Mouse (Mus musculus) liver, embryonic 16.5 days (tissue): ENCODE results near the gene Brf1. TPM values are rescaled to one million over a fixed set of nuclear protein-coding genes. Genes with fewer than 3 reads are reported as not detected.

Experiments
- ATAC-seq: fragments of 200-750 bp; cut with Nextera tagmentation; 2 replicates; pipeline ENCODE4 v1.8.0; 2017; ENCODE audit warnings: low read depth, mild to moderate bottlenecking, moderate number of reproducible peaks, moderate library complexity
- H3K27ac ChIP-seq: fragments of 300-500 bp; sonication (generic); 2 replicates; pipeline ENCODE4 v1.5.1; 2014; ENCODE audit warnings: mild to moderate bottlenecking, low read length
- H3K27me3 ChIP-seq: fragments of 300-500 bp; sonication (generic); 2 replicates; pipeline ENCODE4 v1.6.1; 2014; ENCODE audit warnings: low read depth, low read length, mixed read lengths; ENCODE audit not compliant: control insufficient read depth, insufficient read depth
- H3K36me3 ChIP-seq: fragments of 300-500 bp; sonication (generic); 2 replicates; pipeline ENCODE4 v1.6.1; 2014; ENCODE audit warnings: mild to moderate bottlenecking; ENCODE audit not compliant: control insufficient read depth, insufficient read depth
- H3K4me1 ChIP-seq: fragments of 300-500 bp; sonication (generic); 2 replicates; pipeline ENCODE4 v1.6.1; 2014; ENCODE audit warnings: low read depth, low read length, mixed read lengths; ENCODE audit not compliant: control insufficient read depth
- H3K4me2 ChIP-seq: fragments of 300-500 bp; sonication (generic); 2 replicates; pipeline ENCODE4 v1.6.1; 2014; ENCODE audit warnings: low read depth, low read length, mixed read lengths
- H3K4me3 ChIP-seq: fragments of 300-500 bp; sonication (generic); 2 replicates; pipeline ENCODE4 v1.5.1; 2014; ENCODE audit warnings: low read depth, mild to moderate bottlenecking, low read length
- H3K9ac ChIP-seq: fragments of 300-500 bp; sonication (generic); 2 replicates; pipeline ENCODE4 v1.6.1; 2014; ENCODE audit warnings: low read depth, low read length
- H3K9me3 ChIP-seq: fragments of 300-500 bp; sonication (generic); replicated peaks from 2 replicates; pipeline ENCODE4 v1.6.1; 2016; ENCODE audit warnings: low read length; ENCODE audit not compliant: control insufficient read depth
- WGBS: fragments of 180-500 bp; shearing (Covaris S2); extraction: QIAGEN DNeasy Blood & Tissue Kit; methylation state at CpG from one replicate; pipeline ENCODE4 v1.1.7; 2014; ENCODE audit not compliant: insufficient replicate concordance; 5-methylcytosine and 5-hydroxymethylcytosine counted together
- microRNA-seq: library from miRNA; unstranded; fragments of <30 nt; microRNA quantifications from one replicate; pipeline ENCODE4, GENCODE M21; 2016
- polyA plus RNA-seq: library from polyadenylated mRNA; unstranded; fragments of >200 nt; fragmentation: Nextera tagmentation; extraction: Ambion mirVana; gene quantifications from 2 replicates; pipeline ENCODE4 v1.2.1, GENCODE M21; 2015

Gene Brf1
- polyA plus RNA-seq, 1 experiment from 2014 or later, result 25.7 TPM

DNA sequence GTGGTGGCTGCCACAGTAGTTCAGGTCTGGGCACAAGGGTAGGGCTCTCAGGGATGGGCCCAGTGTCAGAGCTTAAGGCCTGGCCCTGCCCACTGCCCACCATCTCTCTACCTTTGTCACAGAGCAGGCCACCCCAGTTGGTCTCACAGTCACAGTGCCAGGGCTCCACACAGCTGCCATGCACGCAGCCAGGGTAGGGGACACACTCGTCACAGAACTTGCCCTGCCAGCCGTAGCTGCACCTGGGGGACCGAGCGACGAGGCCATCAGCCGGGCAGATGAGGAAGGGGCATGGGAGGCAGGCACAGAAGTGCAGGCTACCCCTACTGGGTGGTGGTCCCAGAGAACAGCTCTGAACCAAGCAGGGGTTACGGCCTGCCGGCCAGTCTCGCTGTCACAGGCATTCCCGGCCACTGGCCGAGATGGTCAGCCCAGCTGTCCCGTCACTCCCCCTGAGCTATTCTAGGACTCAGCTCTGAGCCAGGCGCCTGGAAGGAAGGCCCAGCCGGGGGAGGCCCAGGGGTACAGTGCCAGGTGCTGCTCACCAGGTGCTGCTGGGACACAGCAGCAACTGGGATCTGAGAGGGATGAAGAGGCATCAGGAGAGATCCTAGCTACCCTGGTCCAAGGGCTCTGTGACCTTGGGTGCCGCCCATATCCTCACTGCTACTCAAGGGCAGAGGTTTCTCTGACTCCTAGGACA is 83.7 kb downstream of the Brf1 start:
- Histone ChIP-seq H3K27ac (no peak overlapping the region), H3K4me3 (no peak overlapping the region), H3K36me3 (no peaks in the 10 kb centered on the region), H3K9me3 (no peaks in the 10 kb centered on the region), H3K9ac (no peak overlapping the region), H3K4me2 (no peak overlapping the region), H3K4me1 (no peaks in the 10 kb centered on the region), H3K27me3 (no peaks in the 10 kb centered on the region)
- ATAC-seq, result no peak
- 73% methylated on average over 16 of the region's 16 CpGs for WGBS

DNA sequence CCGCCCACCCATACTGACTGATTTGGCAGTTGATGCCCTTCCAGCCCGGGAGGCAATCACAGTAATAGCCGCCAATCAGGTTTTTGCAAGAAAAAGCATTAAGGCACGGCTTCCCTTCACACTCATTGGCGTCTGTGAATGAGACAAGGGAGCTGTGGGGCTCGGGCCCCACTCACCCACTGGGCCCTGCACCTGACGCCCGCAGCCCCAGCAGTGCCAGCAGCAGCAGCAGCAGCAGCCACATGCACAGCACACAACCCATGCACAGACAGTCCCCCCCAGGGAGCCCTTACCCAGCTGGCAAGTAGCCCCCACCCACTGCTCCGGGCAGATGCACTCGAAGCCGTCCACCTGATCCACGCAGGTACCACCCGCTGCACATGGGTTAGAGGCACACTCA is 84.9 kb downstream of the Brf1 start:
- H3K9ac ChIP-seq, result no peak overlapping the region
- 66% methylated on average over 13 of the region's 13 CpGs for WGBS
- no peaks in the 10 kb centered on the region for H3K36me3 ChIP-seq
- no peak overlapping the region for H3K4me2 ChIP-seq
- H3K4me3 ChIP-seq, result no peak overlapping the region
- no peaks in the 10 kb centered on the region for H3K27me3 ChIP-seq
- no peak for ATAC-seq
- H3K9me3 ChIP-seq, result no peaks in the 10 kb centered on the region
- no peaks in the 10 kb centered on the region for H3K4me1 ChIP-seq
- H3K27ac ChIP-seq, result no peak overlapping the region

DNA sequence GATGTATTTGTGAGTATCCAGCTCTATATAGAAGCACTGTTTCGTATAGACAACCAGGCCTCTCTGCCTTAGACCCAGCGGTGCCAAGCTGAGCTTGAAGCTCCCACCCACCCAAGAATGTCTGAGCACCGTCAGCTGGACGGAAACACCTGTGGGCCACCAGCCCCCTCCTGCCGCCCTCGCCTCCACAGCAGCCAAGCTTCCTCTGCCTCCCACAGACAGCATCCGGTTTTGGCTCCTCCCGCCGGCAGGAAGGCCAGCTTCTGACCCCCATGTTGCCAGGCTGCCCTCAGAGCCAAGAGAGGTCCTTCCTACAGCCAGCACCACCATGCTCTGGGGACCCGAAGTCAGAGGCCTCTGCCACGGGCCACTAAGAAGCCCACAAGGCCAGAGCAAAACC is 86.0 kb downstream of the Brf1 start:
- H3K27me3 ChIP-seq, result no peaks in the 10 kb centered on the region
- H3K36me3 ChIP-seq, result no peaks in the 10 kb centered on the region
- H3K9me3 ChIP-seq, result no peaks in the 10 kb centered on the region
- no peak overlapping the region for H3K9ac ChIP-seq
- H3K4me2 ChIP-seq, result no peak overlapping the region
- ATAC-seq, result no peak
- no peak overlapping the region for H3K27ac ChIP-seq
- 68% methylated on average over 11 of the region's 11 CpGs for WGBS
- no peak overlapping the region for H3K4me3 ChIP-seq
- H3K4me1 ChIP-seq, result no peaks in the 10 kb centered on the region

DNA sequence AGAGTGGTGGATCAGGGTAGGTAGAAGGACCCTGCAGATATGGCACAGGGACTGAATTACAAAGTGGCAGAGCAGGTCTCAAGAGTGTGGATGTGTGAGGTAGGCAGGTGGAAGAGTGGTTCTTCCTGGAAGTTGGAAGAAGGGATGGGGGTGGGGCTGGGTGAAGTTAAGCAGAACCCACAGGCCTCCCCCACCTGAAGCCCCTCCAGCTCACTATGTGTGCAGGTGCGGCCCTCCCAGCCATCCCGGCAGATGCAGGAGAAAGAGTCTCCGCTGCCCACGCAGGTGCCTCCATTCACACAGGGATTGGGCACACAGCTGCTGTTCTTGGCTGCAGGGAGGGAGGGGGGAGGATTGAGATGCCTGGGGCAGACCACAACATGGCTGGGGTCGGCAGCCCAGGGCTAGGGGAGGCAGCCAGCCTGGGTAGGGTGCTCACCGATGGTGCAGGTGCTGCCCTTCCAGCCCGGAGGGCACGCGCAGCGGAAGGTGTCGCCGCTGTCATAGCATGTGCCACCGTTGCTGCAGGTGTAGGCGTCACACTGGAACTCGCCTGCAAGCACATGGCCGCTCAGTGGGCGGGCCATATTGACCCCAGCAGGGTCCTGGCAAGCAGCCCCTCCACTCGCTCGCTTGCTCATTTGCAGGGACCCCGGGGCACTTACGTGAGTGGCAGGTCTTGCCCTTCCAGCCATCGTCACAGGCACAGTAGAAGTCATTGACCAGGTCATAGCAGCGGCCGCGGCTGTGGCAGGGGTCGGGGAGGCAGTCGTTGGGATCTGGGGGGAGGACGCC is 87.4 kb downstream of the Brf1 start:
- H3K27me3 ChIP-seq, result no peaks in the 10 kb centered on the region
- H3K9me3 ChIP-seq, result no peaks in the 10 kb centered on the region
- no peak overlapping the region for H3K9ac ChIP-seq
- no peaks in the 10 kb centered on the region for H3K4me1 ChIP-seq
- no peaks in the 10 kb centered on the region for H3K36me3 ChIP-seq
- 85% methylated on average over 28 of the region's 28 CpGs for WGBS
- ATAC-seq, result no peak
- H3K27ac ChIP-seq, result no peak overlapping the region
- no peak overlapping the region for H3K4me2 ChIP-seq
- H3K4me3 ChIP-seq, result no peak overlapping the region

DNA sequence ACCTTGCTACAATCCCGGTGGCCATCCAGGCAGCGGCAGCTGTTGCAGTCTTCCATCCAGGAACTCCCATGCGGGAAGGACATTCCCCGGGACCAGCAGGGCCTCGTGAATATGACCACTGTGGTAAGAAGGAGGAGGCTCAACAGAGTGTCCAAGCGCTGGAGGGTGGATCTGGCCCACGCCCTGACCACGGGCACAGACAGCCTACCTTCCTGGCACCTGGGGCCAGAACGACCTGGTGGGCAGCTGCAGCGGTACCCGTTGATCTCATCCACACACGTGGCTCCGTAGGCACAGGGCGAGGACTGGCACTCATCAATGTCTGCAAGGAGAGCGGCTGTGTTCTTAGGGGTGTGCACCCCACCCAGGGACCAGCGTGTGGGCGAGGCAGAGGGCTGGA is 88.8 kb downstream of the Brf1 start:
- no peaks in the 10 kb centered on the region for H3K9me3 ChIP-seq
- H3K4me2 ChIP-seq, result no peak overlapping the region
- H3K27me3 ChIP-seq, result no peaks in the 10 kb centered on the region
- H3K36me3 ChIP-seq, result no peaks in the 10 kb centered on the region
- H3K4me1 ChIP-seq, result no peaks in the 10 kb centered on the region
- no peak for ATAC-seq
- H3K27ac ChIP-seq, result no peak overlapping the region
- H3K4me3 ChIP-seq, result no peak overlapping the region
- WGBS, result 69% methylated on average over 17 of the region's 17 CpGs
- no peak overlapping the region for H3K9ac ChIP-seq

Small RNAs within 50 kb of the gene (microRNA-seq; reads per million reads assigned to microRNA genes)
- gene Mir6941, result not detected

Other genes starting within 250 kb of the Brf1 start
- gene Pld4, start 240.0 kb downstream of the Brf1 start, polyA plus RNA-seq, result 19.4 and 20.3 TPM in 2 replicates
- 0.08 and 0.26 TPM in 2 replicates for gene Ahnak2, start 198.0 kb downstream of the Brf1 start, polyA plus RNA-seq
- 0.34 and 0.39 TPM in 2 replicates for gene Clba1, start 191.8 kb downstream of the Brf1 start, polyA plus RNA-seq
- 48.9 and 61.7 TPM in 2 replicates for gene Cdca4, start 171.3 kb downstream of the Brf1 start, polyA plus RNA-seq
- 0.38 and 0.40 TPM in 2 replicates for gene Gpr132, start 132.5 kb downstream of the Brf1 start, polyA plus RNA-seq
- gene Jag2, start 70.9 kb downstream of the Brf1 start, polyA plus RNA-seq, result 0.21 and 0.34 TPM in 2 replicates
- gene Nudt14, start 58.6 kb downstream of the Brf1 start, polyA plus RNA-seq, result 12.1 and 13.3 TPM in 2 replicates
- 4.5 and 4.9 TPM in 2 replicates for gene Btbd6, start 24.2 kb downstream of the Brf1 start, polyA plus RNA-seq
- gene Pacs2, start 13.8 kb upstream of the Brf1 start, polyA plus RNA-seq, result 4.3 and 5.8 TPM in 2 replicates
- gene Tex22, start 73.8 kb upstream of the Brf1 start, polyA plus RNA-seq, result not detected in 2 replicates
- gene Mta1, start 97.6 kb upstream of the Brf1 start, polyA plus RNA-seq, result 3.4 and 3.5 TPM in 2 replicates
- 41.6 and 43.8 TPM in 2 replicates for gene Crip2, start 139.5 kb upstream of the Brf1 start, polyA plus RNA-seq
- 97.4 and 102 TPM in 2 replicates for gene Crip1, start 145.6 kb upstream of the Brf1 start, polyA plus RNA-seq
- gene Tedc1, start 155.7 kb upstream of the Brf1 start, polyA plus RNA-seq, result 9.1 and 9.2 TPM in 2 replicates
- 0.36 and 0.39 TPM in 2 replicates for gene Tmem121, start 185.2 kb upstream of the Brf1 start, polyA plus RNA-seq